ENCODE assay signal across 9 mouse cellular contexts in the genomic region with DNA sequence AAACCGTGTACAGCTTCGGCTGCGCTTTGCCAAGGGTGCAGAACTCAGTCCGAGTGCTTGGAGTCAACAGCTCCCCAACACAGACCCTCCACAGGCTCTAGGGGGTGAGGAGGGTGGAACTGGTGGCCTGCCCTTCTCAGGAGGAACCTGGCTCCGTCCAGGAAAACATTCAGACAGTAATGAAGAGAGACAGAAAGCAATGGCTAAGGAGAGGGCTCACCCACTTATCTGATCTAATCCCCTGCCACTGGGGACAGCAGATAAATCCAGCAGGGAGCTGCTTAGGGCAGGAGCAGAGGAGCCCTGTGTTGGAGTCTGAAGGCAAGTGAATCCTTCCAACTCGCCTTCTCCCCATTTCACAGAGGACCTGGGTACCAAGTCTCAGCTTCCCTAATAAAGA.
A peak's percentile ranks its signal among the peaks of the same experiment; 100 is the strongest.
DNase-seq lines count a peak whose midpoint lies in the region; ATAC-seq lines count a peak whose summit lies in the region.
"Had no signal": no experiment of that assay in that cellular context is flagged by ENCODE, and none has a peak within 500 bp of the region (broad histone marks: within the 10 kb centered on the region; RNA-seq: fewer than 3 reads in every experiment).

No protein-coding gene starts in this region.

- H3K4me3 ChIP-seq in heart, embryonic 14.5 days (ENCODE audit: control insufficient read depth in 1 of 2, insufficient read depth in 1 of 2, low read depth in 1 of 2, low read length in 2 of 2): peak overlapping the region; percentile 17 to 21; a peak in 2 of 4 replicates
- no peak overlapping the region for H3K4me3 ChIP-seq in neural tube, embryonic 11.5 days (ENCODE audit: low read depth, low read length)
- H3K4me3 ChIP-seq in limb, embryonic 15.5 days: 0 out of 2 replicates have a peak overlapping the region, but pooled peaks have one; percentile 1
- H3K4me3 ChIP-seq in stomach, embryonic 16.5 days (replicated peaks; ENCODE audit: low read length): 0 out of 2 replicates have a peak overlapping the region, but pooled peaks have one; percentile 2

- peak overlapping the region; percentile 46; the same call in 1 of the 2 replicates for H3K9ac ChIP-seq in heart, embryonic 14.5 days (ENCODE audit: low read length)
- 0 out of 2 replicates have a peak overlapping the region, but pooled peaks have one; percentile 14 for H3K9ac ChIP-seq in neural tube, embryonic 11.5 days (ENCODE audit: low read length)
- H3K9ac ChIP-seq in limb, embryonic 15.5 days: no peak overlapping the region
- no peak overlapping the region for H3K9ac ChIP-seq in stomach, embryonic 16.5 days (ENCODE audit: low read length)

- H3K27me3 ChIP-seq in heart, embryonic 14.5 days (ENCODE audit: control insufficient read depth, insufficient read depth, low read length): peaks cover 8% of the 10 kb centered on the region; the same call in 1 of the 2 replicates
- no peaks in the 10 kb centered on the region; the same call in 1 of the 2 replicates for H3K27me3 ChIP-seq in neural tube, embryonic 11.5 days (ENCODE audit: control insufficient read depth, insufficient read depth, low read length)
- peaks cover 28% of the 10 kb centered on the region for H3K27me3 ChIP-seq in limb, embryonic 15.5 days
- peaks cover 20% of the 10 kb centered on the region for H3K27me3 ChIP-seq in stomach, embryonic 16.5 days (ENCODE audit: control insufficient read depth, insufficient read depth, low read length)

- no peak overlapping the region for H3K27ac ChIP-seq in heart, embryonic 14.5 days (replicated peaks in 1 of 2; ENCODE audit: control insufficient read depth in 1 of 2, insufficient read depth in 1 of 2, low read depth in 2 of 2, low read length in 2 of 2)
- H3K27ac ChIP-seq in neural tube, embryonic 11.5 days (ENCODE audit: low read depth, low read length): no peak overlapping the region
- no peak overlapping the region for H3K27ac ChIP-seq in limb, embryonic 15.5 days
- H3K27ac ChIP-seq in stomach, embryonic 16.5 days (ENCODE audit: low read length): no peak overlapping the region

- peak overlapping the region; percentile 62 for H3K4me2 ChIP-seq in heart, embryonic 14.5 days (ENCODE audit: low read length)
- peak overlapping the region; percentile 26 for H3K4me2 ChIP-seq in neural tube, embryonic 11.5 days (ENCODE audit: low read depth)
- H3K4me2 ChIP-seq in limb, embryonic 15.5 days: peak overlapping the region; percentile 36; the same call in 1 of the 2 replicates
- H3K4me2 ChIP-seq in stomach, embryonic 16.5 days (ENCODE audit: low read depth, low read length): peak overlapping the region; percentile 3

- ATAC-seq in heart, embryonic 14.5 days (ENCODE audit: insufficient number of reproducible peaks, insufficient read depth, low FRiP score, low read depth): no peak
- ATAC-seq in neural tube, embryonic 11.5 days (ENCODE audit: insufficient read depth, low FRiP score, low TSS enrichment): no peak
- no peak for ATAC-seq in limb, embryonic 15.5 days (ENCODE audit: insufficient number of reproducible peaks, low FRiP score, low TSS enrichment, low read depth)
- no peak for ATAC-seq in stomach, embryonic 16.5 days (ENCODE audit: insufficient read depth, low FRiP score)

- H3K4me1 ChIP-seq in heart, embryonic 14.5 days (ENCODE audit: control insufficient read depth in 2 of 2, insufficient read depth in 2 of 2, low read length in 2 of 2): no peaks in the 10 kb centered on the region
- peaks cover 4% of the 10 kb centered on the region; the same call in 1 of the 2 replicates for H3K4me1 ChIP-seq in neural tube, embryonic 11.5 days (ENCODE audit: control insufficient read depth, insufficient read depth, low read length)
- peaks cover 14% of the 10 kb centered on the region for H3K4me1 ChIP-seq in limb, embryonic 15.5 days
- H3K4me1 ChIP-seq in stomach, embryonic 16.5 days (ENCODE audit: control insufficient read depth, insufficient read depth, low read length): no peaks in the 10 kb centered on the region

- no peaks in the 10 kb centered on the region for H3K36me3 ChIP-seq in heart, embryonic 14.5 days (ENCODE audit: control insufficient read depth, insufficient read depth, low read length)
- H3K36me3 ChIP-seq in neural tube, embryonic 11.5 days (ENCODE audit: control insufficient read depth, insufficient read depth, low read length): no peaks in the 10 kb centered on the region
- no peaks in the 10 kb centered on the region for H3K36me3 ChIP-seq in limb, embryonic 15.5 days
- H3K36me3 ChIP-seq in stomach, embryonic 16.5 days (ENCODE audit: control insufficient read depth, insufficient read depth, low read length): no peaks in the 10 kb centered on the region

- no peak for DNase-seq in heart, adult 9 months (ENCODE audit: low spot score in 2 of 2)
- DNase-seq in neural tube, embryonic 11.5 days (ENCODE audit: low spot score): no peak
- no peak for DNase-seq in neural tube, embryonic 10.5 days (ENCODE audit: extremely low spot score, low spot score)
- DNase-seq in adrenal gland, adult (ENCODE audit: inconsistent age in 2 of 2, low spot score in 1 of 2): no peak
- DNase-seq in adrenal gland, postnatal 10 days: no peak
- DNase-seq: gastrocnemius, postnatal 36 days had no signal

- WGBS in heart, embryonic 14.5 days: 23% methylated on average over 6 of the region's 6 CpGs
- 51% methylated on average over 6 of the region's 6 CpGs for WGBS in neural tube, embryonic 11.5 days
- whole genome bisulfite sequencing in limb, embryonic 15.5 days: 29% methylated on average over 6 of the region's 6 CpGs
- WGBS in stomach, embryonic 16.5 days: 39% methylated on average over 6 of the region's 6 CpGs

- H3K9me3 ChIP-seq in heart, embryonic 14.5 days (ENCODE audit: control insufficient read depth, low read length): no peaks in the 10 kb centered on the region
- no peaks in the 10 kb centered on the region for H3K9me3 ChIP-seq in neural tube, embryonic 11.5 days (ENCODE audit: control insufficient read depth, low read length)
- H3K9me3 ChIP-seq in limb, embryonic 15.5 days: no peaks in the 10 kb centered on the region
- no peaks in the 10 kb centered on the region for H3K9me3 ChIP-seq in stomach, embryonic 16.5 days (replicated peaks; ENCODE audit: control insufficient read depth, low read length)

Comparison
In these comparisons a context has a peak if more than half of its experiments do, and no peak if none do; other contexts are left out.
1. H3K4me2 ChIP-seq: peak in every context shown above with its lines; median percentile 62 in heart, embryonic 14.5 days; 36 in limb, embryonic 15.5 days; 26 in neural tube, embryonic 11.5 days; 3 in stomach, embryonic 16.5 days.
2. H3K9ac ChIP-seq: peak in heart, embryonic 14.5 days (single experiment) and neural tube, embryonic 11.5 days (single experiment); none in limb, embryonic 15.5 days (single experiment) and stomach, embryonic 16.5 days (single experiment).